Mouse (Mus musculus) gastrocnemius, adult 18-20 months (tissue): ENCODE data around the gene Mrgprg. TPM values are rescaled to one million over a fixed set of nuclear protein-coding genes. Genes with fewer than 3 reads are reported as not detected.

ENCODE experiments used
- microRNA-seq: library from miRNA; unstranded; fragments of <30 nt; microRNA quantifications from one replicate; pipeline ENCODE4 v1.2.0, GENCODE M21; 2021
- total RNA-seq, 2 experiments: library from RNA; stranded (reverse); gene quantifications; 2 replicates each; pipeline ENCODE4 v1.2.3; 2021

Mrgprg gene
- total RNA-seq, 2 experiments from 2014 or later = 0.43 to 0.71 TPM

Small RNAs within 50 kb of the gene (microRNA-seq; reads per million reads assigned to microRNA genes)
- not detected for gene Gm22064

Other genes with a start within 250 kb of the Mrgprg start
- gene Nap1l4, start 217.9 kb downstream of the Mrgprg start, total RNA-seq = 100 to 1,000 TPM; 191 to 200 TPM
- gene Cars, start 166.9 kb downstream of the Mrgprg start, total RNA-seq = 10 to 100 TPM; 37.3 to 39.9 TPM
- under 1 TPM; 0.19 to 0.21 TPM for gene Tnfrsf26, start 138.3 kb downstream of the Mrgprg start, total RNA-seq
- 1 to 10 TPM; 1.6 TPM for gene Tnfrsf22, start 117.3 kb downstream of the Mrgprg start, total RNA-seq
- 1 to 10 TPM; 4.8 TPM for gene Tnfrsf23, start 81.1 kb downstream of the Mrgprg start, total RNA-seq
- 10 to 100 TPM; 14.4 to 15.4 TPM for gene Osbpl5, start 10.0 kb downstream of the Mrgprg start, total RNA-seq
- gene Mrgpre, start 17.5 kb upstream of the Mrgprg start, total RNA-seq = under 1 TPM; 0.68 to 0.71 TPM
- 1 to 10 TPM; 3.0 to 3.8 TPM for gene Nadsyn1, start 55.9 kb upstream of the Mrgprg start, total RNA-seq
- gene Dhcr7, start 56.2 kb upstream of the Mrgprg start, total RNA-seq = 1 to 10 TPM; 3.7 to 4.0 TPM
- gene Gm498, start 99.8 kb upstream of the Mrgprg start, total RNA-seq = not detected
- gene Shank2, start 234.9 kb upstream of the Mrgprg start, total RNA-seq = under 1 TPM; 0.11 to 0.12 TPM